Mouse (Mus musculus) heart, adult 11 months (tissue): ENCODE data around the gene Rnf7.
A peak's percentile ranks its signal among the peaks of the same experiment; 100 is the strongest.

Experiments used
- DNase-seq: peaks from one replicate; pipeline ENCODE4 v3.0.0; 2022

Gene Rnf7

GRCm38 (mm10) chr9:96469556-96470265 is 8.8 kb downstream of the Rnf7 start:
- DNase-seq: peak; percentile 77

GRCm38 (mm10) chr9:96463708-96464107 is 14.8 kb downstream of the Rnf7 start:
- DNase-seq: peak; percentile 90

- DNase-seq: no peak
Measured at GRCm38 (mm10) chr9:96461607-96462006, 16.9 kb downstream of the Rnf7 start.

GRCm38 (mm10) chr9:96460117-96460865 is 18.2 kb downstream of the Rnf7 start:
- no peak for DNase-seq

GRCm38 (mm10) chr9:96455618-96456017 is 22.9 kb downstream of the Rnf7 start:
- DNase-seq: no peak

- DNase-seq: no peak
Measured at GRCm38 (mm10) chr9:96452956-96453355, 25.5 kb downstream of the Rnf7 start.

GRCm38 (mm10) chr9:96450900-96451720 is 27.4 kb downstream of the Rnf7 start:
- DNase-seq: peak; percentile 97

GRCm38 (mm10) chr9:96449514-96449913 is 29.0 kb downstream of the Rnf7 start:
- DNase-seq: no peak

- no peak for DNase-seq
Measured at GRCm38 (mm10) chr9:96445351-96445750, 33.1 kb downstream of the Rnf7 start.

GRCm38 (mm10) chr9:96442081-96442480 is 36.4 kb downstream of the Rnf7 start:
- no peak for DNase-seq

GRCm38 (mm10) chr9:96438334-96438871 is 40.1 kb downstream of the Rnf7 start:
- DNase-seq: peak; percentile 96

- peak; percentile 99 for DNase-seq
Measured at GRCm38 (mm10) chr9:96437805-96438333, 40.6 kb downstream of the Rnf7 start.

GRCm38 (mm10) chr9:96436901-96437804 is 41.3 kb downstream of the Rnf7 start:
- peak; percentile 91 for DNase-seq

- DNase-seq: no peak
Measured at GRCm38 (mm10) chr9:96432575-96432974, 45.9 kb downstream of the Rnf7 start.

- DNase-seq: no peak
Measured at GRCm38 (mm10) chr9:96431081-96431480, 47.4 kb downstream of the Rnf7 start.

- peak; percentile 96 for DNase-seq
Measured at GRCm38 (mm10) chr9:96428336-96429046, 50.0 kb downstream of the Rnf7 start.

GRCm38 (mm10) chr9:96424027-96424426 is 54.4 kb downstream of the Rnf7 start:
- no peak for DNase-seq
